Mouse (Mus musculus) limb, embryonic 15.5 days (tissue): ENCODE data around the gene Grm4. TPM values are rescaled to one million over a fixed set of nuclear protein-coding genes. Genes with fewer than 3 reads are reported as not detected.

Experiments
- ATAC-seq: fragments of 200-750 bp; cut with Nextera tagmentation; 2 replicates; pipeline ENCODE4 v1.8.0; 2017; ENCODE audit warnings: low read depth, moderate TSS enrichment; ENCODE audit not compliant: insufficient number of reproducible peaks, low FRiP score, low TSS enrichment
- H3K27ac ChIP-seq: fragments of 300-500 bp; sonication (generic); 2 replicates; pipeline ENCODE4 v1.5.1; 2015; ENCODE audit warnings: moderate library complexity, mild to moderate bottlenecking, inconsistent platforms
- H3K27me3 ChIP-seq: fragments of 300-500 bp; sonication (generic); 2 replicates; pipeline ENCODE4 v1.6.1; 2015; ENCODE audit warnings: inconsistent platforms
- H3K36me3 ChIP-seq: fragments of 300-500 bp; sonication (generic); 2 replicates; pipeline ENCODE4 v1.6.1; 2015; ENCODE audit warnings: inconsistent platforms
- H3K4me1 ChIP-seq: fragments of 300-500 bp; sonication (generic); 2 replicates; pipeline ENCODE4 v1.6.1; 2015; ENCODE audit warnings: inconsistent platforms
- H3K4me2 ChIP-seq: fragments of 300-500 bp; sonication (generic); 2 replicates; pipeline ENCODE4 v1.6.1; 2015; ENCODE audit warnings: mild to moderate bottlenecking, inconsistent platforms
- H3K4me3 ChIP-seq: fragments of 300-500 bp; sonication (generic); 2 replicates; pipeline ENCODE4 v1.5.1; 2015; ENCODE audit warnings: mild to moderate bottlenecking, inconsistent platforms
- H3K9ac ChIP-seq: fragments of 300-500 bp; sonication (generic); 2 replicates; pipeline ENCODE4 v1.6.1; 2015; ENCODE audit warnings: inconsistent platforms
- H3K9me3 ChIP-seq: fragments of 300-500 bp; sonication (generic); 2 replicates; pipeline ENCODE4 v1.6.1; 2016; ENCODE audit warnings: inconsistent platforms
- WGBS: fragments of 180-500 bp; shearing (Covaris S2); methylation state at CpG from one replicate; pipeline ENCODE4 v1.1.7; 2015; 5-methylcytosine and 5-hydroxymethylcytosine counted together
- polyA plus RNA-seq: library from polyadenylated mRNA; unstranded; fragments of >200 nt; fragmentation: Nextera tagmentation; extraction: Ambion mirVana; gene quantifications from 2 replicates; pipeline ENCODE4 v1.2.1, GENCODE M21; 2015

The Grm4 gene
- polyA plus RNA-seq, 1 experiment from 2014 or later, result 0.54 TPM

DNA sequence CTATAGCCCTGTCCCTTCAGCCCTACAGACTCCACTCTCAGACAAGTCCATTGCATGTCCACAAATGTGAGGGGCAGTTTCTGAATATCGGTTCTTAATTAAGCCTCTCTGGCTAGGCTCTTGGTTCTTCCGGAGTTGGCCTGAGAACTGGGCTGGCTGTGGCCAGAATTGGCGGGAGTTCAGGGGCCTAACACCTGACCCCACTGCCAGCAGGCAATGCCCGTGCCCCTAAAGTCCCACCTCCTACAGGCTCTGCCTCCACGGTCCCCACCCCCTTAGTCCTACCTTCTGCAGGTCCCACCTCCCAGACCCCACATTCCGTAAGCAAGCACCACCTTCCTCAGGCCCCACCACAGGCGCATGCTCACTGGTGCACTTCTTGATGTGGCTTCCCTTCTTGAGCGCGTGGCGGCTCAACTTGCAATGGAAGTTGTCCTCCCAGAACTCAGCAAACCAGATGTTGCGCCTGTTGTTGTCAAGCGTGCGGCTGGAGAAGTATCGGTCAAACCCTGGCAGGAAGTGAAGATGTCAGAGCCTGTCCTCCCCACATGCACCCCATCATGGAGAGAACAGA lies 71.4 kb downstream of the Grm4 start:
- Histone ChIP-seq H3K36me3 (no peaks in the 10 kb centered on the region), H3K4me1 (peaks cover 15% of the 10 kb centered on the region), H3K4me2 (no peak overlapping the region), H3K4me3 (no peak overlapping the region), H3K27me3 (no peaks in the 10 kb centered on the region), H3K27ac (no peak overlapping the region), H3K9ac (no peak overlapping the region), H3K9me3 (no peaks in the 10 kb centered on the region)
- no peak for ATAC-seq
- 84% methylated on average over 14 of the region's 14 CpGs for WGBS

GRCm38 (mm10) chr17:27448749-27449148 lies 72.5 kb downstream of the Grm4 start:
- H3K27me3 ChIP-seq, result no peaks in the 10 kb centered on the region
- H3K9me3 ChIP-seq, result no peaks in the 10 kb centered on the region
- 72% methylated on average over 6 of the region's 6 CpGs for WGBS
- H3K4me1 ChIP-seq, result peaks cover 15% of the 10 kb centered on the region
- no peaks in the 10 kb centered on the region for H3K36me3 ChIP-seq
- no peak for ATAC-seq
- no peak overlapping the region for H3K4me3 ChIP-seq
- H3K4me2 ChIP-seq, result no peak overlapping the region
- no peak overlapping the region for H3K27ac ChIP-seq
- no peak overlapping the region for H3K9ac ChIP-seq

GRCm38 (mm10) chr17:27445364-27446075 lies 75.7 kb downstream of the Grm4 start:
- H3K27ac ChIP-seq, result no peak overlapping the region
- H3K36me3 ChIP-seq, result no peaks in the 10 kb centered on the region
- no peak overlapping the region for H3K9ac ChIP-seq
- WGBS, result 22% methylated on average over 17 of the region's 17 CpGs
- H3K9me3 ChIP-seq, result no peaks in the 10 kb centered on the region
- no peak overlapping the region for H3K4me2 ChIP-seq
- ATAC-seq, result no peak
- peaks cover 24% of the 10 kb centered on the region for H3K4me1 ChIP-seq
- no peaks in the 10 kb centered on the region for H3K27me3 ChIP-seq
- no peak overlapping the region for H3K4me3 ChIP-seq

GRCm38 (mm10) chr17:27442538-27443113 lies 78.6 kb downstream of the Grm4 start:
- Histone ChIP-seq H3K9me3 (no peaks in the 10 kb centered on the region), H3K27me3 (no peaks in the 10 kb centered on the region), H3K27ac (no peak overlapping the region), H3K4me1 (peaks cover 24% of the 10 kb centered on the region), H3K9ac (no peak overlapping the region), H3K4me3 (no peak overlapping the region), H3K4me2 (no peak overlapping the region), H3K36me3 (no peaks in the 10 kb centered on the region)
- WGBS, result 20% methylated on average over 13 of the region's 13 CpGs
- ATAC-seq, result no peak

DNA sequence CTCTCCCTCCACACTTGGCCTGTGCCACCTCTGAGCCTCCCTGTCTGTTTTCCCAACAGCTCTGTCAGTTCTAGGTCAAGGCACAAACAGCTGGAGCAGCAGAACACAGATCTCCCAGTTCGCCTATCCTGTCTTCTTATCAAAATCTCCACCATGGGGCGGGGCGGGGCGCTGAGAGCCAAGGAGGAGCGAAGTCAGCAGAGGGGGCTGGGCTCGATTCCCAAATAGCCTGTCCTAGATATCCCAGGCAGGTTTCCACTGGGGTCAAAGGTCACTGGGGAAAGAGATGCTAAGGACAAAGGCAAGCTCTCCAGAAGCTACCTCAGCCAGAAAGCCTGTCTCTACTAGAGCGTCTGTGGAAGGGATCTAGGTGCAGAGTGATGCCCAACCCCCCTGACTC lies 79.4 kb downstream of the Grm4 start:
- no peak for ATAC-seq
- WGBS, result 70% methylated on average over 7 of the region's 7 CpGs
- H3K27me3 ChIP-seq, result peaks cover 3% of the 10 kb centered on the region; the same call in 1 of the 2 replicates

GRCm38 (mm10) chr17:27435799-27436198 lies 85.4 kb downstream of the Grm4 start:
- Histone ChIP-seq H3K9me3 (no peaks in the 10 kb centered on the region), H3K27me3 (peaks cover 3% of the 10 kb centered on the region; the same call in 1 of the 2 replicates), H3K4me2 (no peak overlapping the region), H3K27ac (no peak overlapping the region), H3K36me3 (no peaks in the 10 kb centered on the region), H3K4me3 (no peak overlapping the region), H3K4me1 (peaks cover 15% of the 10 kb centered on the region), H3K9ac (no peak overlapping the region)
- no peak for ATAC-seq
- WGBS, result 21% methylated on average over 13 of the region's 13 CpGs

More for the DNA sequence above, 79.4 kb downstream of the Grm4 start:
- no peak overlapping the region for H3K27ac ChIP-seq
- no peaks in the 10 kb centered on the region for H3K36me3 ChIP-seq
- no peak overlapping the region for H3K4me3 ChIP-seq
- H3K4me1 ChIP-seq, result peaks cover 22% of the 10 kb centered on the region
- no peak overlapping the region for H3K9ac ChIP-seq
- H3K9me3 ChIP-seq, result no peaks in the 10 kb centered on the region
- H3K4me2 ChIP-seq, result no peak overlapping the region

DNA sequence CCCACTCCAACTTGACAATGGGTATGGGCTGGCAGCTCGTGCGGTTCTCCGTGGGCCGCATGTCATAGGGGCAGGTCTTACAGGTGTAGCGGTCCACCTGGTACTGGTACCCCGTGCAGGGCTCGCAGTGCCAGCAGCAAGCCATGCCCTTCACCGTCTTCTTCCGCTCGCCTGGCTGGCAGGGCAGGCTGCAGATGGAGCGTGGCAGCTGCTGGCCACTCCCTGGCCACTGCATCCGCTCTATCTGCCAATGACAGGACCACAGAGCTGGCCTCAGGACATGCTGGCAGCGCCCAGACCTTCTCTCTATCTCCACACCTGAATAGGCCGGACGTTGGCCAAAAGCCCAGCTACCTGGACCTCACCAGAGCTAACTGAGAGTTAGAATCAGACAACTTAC lies 86.0 kb downstream of the Grm4 start:
- no peak overlapping the region for H3K4me3 ChIP-seq
- no peak for ATAC-seq
- 91% methylated on average over 15 of the region's 15 CpGs for WGBS
- peaks cover 3% of the 10 kb centered on the region; the same call in 1 of the 2 replicates for H3K27me3 ChIP-seq
- no peaks in the 10 kb centered on the region for H3K9me3 ChIP-seq
- H3K36me3 ChIP-seq, result no peaks in the 10 kb centered on the region
- H3K9ac ChIP-seq, result no peak overlapping the region
- peaks cover 15% of the 10 kb centered on the region for H3K4me1 ChIP-seq
- no peak overlapping the region for H3K4me2 ChIP-seq
- H3K27ac ChIP-seq, result no peak overlapping the region

DNA sequence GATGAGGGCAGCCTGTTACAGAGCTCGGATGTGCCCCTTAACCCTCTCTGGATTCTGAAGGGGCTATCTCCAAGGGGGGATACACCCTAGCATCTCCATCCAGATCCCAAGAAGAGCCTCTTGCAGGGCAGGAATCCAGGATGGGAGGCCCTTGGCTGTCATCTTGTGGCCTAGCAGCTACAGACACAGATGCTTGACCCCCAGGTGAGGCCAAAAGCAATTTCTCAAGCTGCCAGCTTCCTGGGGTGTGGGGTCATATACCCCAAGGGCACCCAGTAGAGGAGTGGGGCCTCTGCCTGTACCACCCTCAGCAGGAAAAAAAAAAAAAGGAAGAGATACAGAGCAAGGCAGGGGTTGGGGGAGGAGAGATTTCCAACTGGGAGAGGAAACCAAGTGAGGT lies 87.1 kb downstream of the Grm4 start:
- H3K9ac ChIP-seq, result no peak overlapping the region
- no peak overlapping the region for H3K4me3 ChIP-seq
- WGBS, result 90% methylated on average over 1 of the region's 1 CpGs
- H3K36me3 ChIP-seq, result no peaks in the 10 kb centered on the region
- peaks cover 5% of the 10 kb centered on the region for H3K27me3 ChIP-seq
- H3K4me1 ChIP-seq, result peaks cover 15% of the 10 kb centered on the region
- no peak overlapping the region for H3K4me2 ChIP-seq
- H3K27ac ChIP-seq, result no peak overlapping the region
- ATAC-seq, result no peak
- H3K9me3 ChIP-seq, result no peaks in the 10 kb centered on the region

DNA sequence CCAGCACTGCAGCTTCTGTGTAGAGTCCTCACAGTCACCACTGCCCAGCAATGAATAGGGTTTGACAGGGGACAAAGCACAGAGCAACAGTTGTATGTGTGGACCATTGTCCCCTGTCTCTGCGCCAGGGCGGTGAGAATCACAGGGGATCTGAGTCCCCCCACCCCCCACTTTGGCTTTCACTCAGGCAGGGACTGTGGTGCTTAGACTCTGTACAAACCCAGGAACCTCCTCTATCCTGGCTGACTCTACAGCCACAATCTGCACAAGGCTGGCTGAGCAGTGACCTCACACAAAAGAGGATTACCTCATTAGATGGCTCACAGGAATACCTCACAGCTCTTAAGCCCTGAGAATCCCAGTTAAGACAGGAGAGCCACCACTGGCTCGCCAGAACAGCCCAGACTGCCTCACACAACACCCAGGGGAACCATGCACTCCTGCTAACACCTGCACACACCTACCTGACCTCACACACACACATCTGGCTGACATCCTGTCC lies 88.0 kb downstream of the Grm4 start:
- Histone ChIP-seq H3K4me1 (peaks cover 15% of the 10 kb centered on the region), H3K9ac (no peak overlapping the region), H3K27ac (no peak overlapping the region), H3K4me2 (no peak overlapping the region), H3K27me3 (peaks cover 7% of the 10 kb centered on the region), H3K36me3 (no peaks in the 10 kb centered on the region), H3K4me3 (no peak overlapping the region), H3K9me3 (peaks cover 6% of the 10 kb centered on the region)
- 66% methylated on average over 3 of the region's 3 CpGs for WGBS
- ATAC-seq, result no peak

- peaks cover 9% of the 10 kb centered on the region for H3K9me3 ChIP-seq
- no peak overlapping the region for H3K4me2 ChIP-seq
- H3K4me1 ChIP-seq, result peaks cover 15% of the 10 kb centered on the region
- no peak overlapping the region for H3K9ac ChIP-seq
- no peak overlapping the region for H3K27ac ChIP-seq
- no peak for ATAC-seq
- no peak overlapping the region for H3K4me3 ChIP-seq
- peaks cover 5% of the 10 kb centered on the region for H3K27me3 ChIP-seq
- H3K36me3 ChIP-seq, result no peaks in the 10 kb centered on the region
- 66% methylated on average over 9 of the region's 9 CpGs for WGBS
Observed at GRCm38 (mm10) chr17:27432145-27432650, 89.0 kb downstream of the Grm4 start.

GRCm38 (mm10) chr17:27431049-27431839 lies 90.0 kb downstream of the Grm4 start:
- no peak overlapping the region for H3K4me2 ChIP-seq
- WGBS, result 84% methylated on average over 26 of the region's 26 CpGs
- no peak overlapping the region for H3K4me3 ChIP-seq

More at GRCm38 (mm10) chr17:27431049-27431839, 90.0 kb downstream of the Grm4 start:
- peaks cover 4% of the 10 kb centered on the region; the same call in 1 of the 2 replicates for H3K27me3 ChIP-seq
- no peak overlapping the region for H3K9ac ChIP-seq
- peaks cover 15% of the 10 kb centered on the region for H3K4me1 ChIP-seq
- no peak overlapping the region for H3K27ac ChIP-seq
- no peak for ATAC-seq
- H3K9me3 ChIP-seq, result peaks cover 9% of the 10 kb centered on the region
- H3K36me3 ChIP-seq, result no peaks in the 10 kb centered on the region
